Mouse (Mus musculus): ENCODE measurements around the gene Trio. TPM values are rescaled to one million over a fixed set of nuclear protein-coding genes. Genes with fewer than 3 reads are reported as not detected.

The Trio gene
- polyA plus RNA-seq, 1 experiment from 2014 or later: 42.1 TPM

GRCm38 (mm10) chr15:27753923-27754322 is 271.7 kb downstream of the Trio start:
- Histone ChIP-seq H3K27me3 (ENCODE audit: control insufficient read depth, insufficient read depth, low read length) (no peaks in the 10 kb centered on the region), H3K4me2 (replicated peaks; ENCODE audit: low read depth, low read length) (no peak overlapping the region), H3K36me3 (ENCODE audit: control insufficient read depth, insufficient read depth, low read length) (peaks cover 88% of the 10 kb centered on the region), H3K4me3 (ENCODE audit: low read length) (no peak overlapping the region), H3K4me1 (ENCODE audit: control insufficient read depth, insufficient read depth, low read length) (peaks cover 12% of the 10 kb centered on the region), H3K9ac (ENCODE audit: low read depth, low read length) (0 out of 2 replicates have a peak overlapping the region, but pooled peaks have one; percentile 24), H3K9me3 (ENCODE audit: control insufficient read depth, low read length) (no peaks in the 10 kb centered on the region), H3K27ac (ENCODE audit: low read depth, low read length) (no peak overlapping the region)
- WGBS: 67% methylated on average over 5 of the region's 5 CpGs
- ATAC-seq (ENCODE audit: low FRiP score, low TSS enrichment): no peak

- peak; percentile 50; the same call in 1 of the 2 replicates for ATAC-seq (ENCODE audit: low FRiP score, low TSS enrichment)
- Histone ChIP-seq H3K9me3 (ENCODE audit: control insufficient read depth, low read length) (no peaks in the 10 kb centered on the region), H3K9ac (ENCODE audit: low read depth, low read length) (no peak overlapping the region), H3K27ac (ENCODE audit: low read depth, low read length) (peak overlapping the region; percentile 51; the same call in 1 of the 2 replicates), H3K4me2 (replicated peaks; ENCODE audit: low read depth, low read length) (no peak overlapping the region), H3K4me1 (ENCODE audit: control insufficient read depth, insufficient read depth, low read length) (peaks cover 12% of the 10 kb centered on the region), H3K27me3 (ENCODE audit: control insufficient read depth, insufficient read depth, low read length) (no peaks in the 10 kb centered on the region), H3K36me3 (ENCODE audit: control insufficient read depth, insufficient read depth, low read length) (peaks cover 92% of the 10 kb centered on the region), H3K4me3 (ENCODE audit: low read length) (no peak overlapping the region)
- whole genome bisulfite sequencing: 61% methylated on average over 7 of the region's 7 CpGs
These were observed 272.8 kb downstream of the Trio start for GRCm38 (mm10) chr15:27752677-27753342.

DNA sequence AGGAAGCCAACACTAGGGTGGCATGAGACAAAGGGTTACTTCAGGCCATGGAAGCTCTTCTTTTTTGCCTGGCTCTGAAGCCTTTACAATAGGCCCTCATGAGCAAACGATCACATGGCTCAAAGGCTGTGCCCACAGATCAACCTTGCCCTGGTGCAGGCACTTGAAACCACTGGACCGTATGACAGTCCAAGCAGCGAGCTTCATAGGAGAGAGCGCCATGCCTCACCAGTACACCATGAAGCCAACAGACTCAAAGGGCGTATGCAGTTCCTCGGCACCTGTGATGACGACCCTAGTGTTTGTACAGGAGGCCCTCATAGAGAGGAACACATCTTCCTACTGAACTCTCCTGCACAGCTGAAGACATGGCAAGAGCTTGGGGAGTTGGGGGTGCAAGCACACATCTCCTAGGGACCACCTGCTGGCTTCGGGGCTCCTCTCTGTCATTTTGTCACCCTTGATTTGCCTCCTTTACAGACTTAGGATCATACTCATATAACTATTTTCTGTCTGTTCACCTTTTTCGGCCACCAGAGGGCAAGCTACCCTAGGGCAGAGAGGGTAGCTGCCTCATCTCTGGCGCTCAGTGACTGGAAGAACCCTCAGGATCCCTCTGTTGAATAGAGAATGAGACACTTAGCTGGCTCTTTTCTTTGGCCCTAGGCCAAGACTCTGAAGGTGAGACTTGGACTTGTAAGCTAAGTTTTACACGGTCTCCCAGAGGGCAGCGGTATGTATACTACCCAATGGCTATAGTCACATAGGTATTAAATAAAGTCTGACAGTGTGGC is 273.8 kb downstream of the Trio start:
- no peak overlapping the region for H3K9ac ChIP-seq (ENCODE audit: low read depth, low read length)
- 70% methylated on average over 12 of the region's 12 CpGs for WGBS
- peaks cover 12% of the 10 kb centered on the region for H3K4me1 ChIP-seq (ENCODE audit: control insufficient read depth, insufficient read depth, low read length)
- no peaks in the 10 kb centered on the region for H3K9me3 ChIP-seq (ENCODE audit: control insufficient read depth, low read length)
- H3K4me2 ChIP-seq (replicated peaks; ENCODE audit: low read depth, low read length): no peak overlapping the region
- no peak overlapping the region for H3K27ac ChIP-seq (ENCODE audit: low read depth, low read length)
- ATAC-seq (ENCODE audit: low FRiP score, low TSS enrichment): peak; percentile 37; the same call in 1 of the 2 replicates
- no peak overlapping the region for H3K4me3 ChIP-seq (ENCODE audit: low read length)
- H3K27me3 ChIP-seq (ENCODE audit: control insufficient read depth, insufficient read depth, low read length): no peaks in the 10 kb centered on the region
- H3K36me3 ChIP-seq (ENCODE audit: control insufficient read depth, insufficient read depth, low read length): peaks cover 91% of the 10 kb centered on the region

DNA sequence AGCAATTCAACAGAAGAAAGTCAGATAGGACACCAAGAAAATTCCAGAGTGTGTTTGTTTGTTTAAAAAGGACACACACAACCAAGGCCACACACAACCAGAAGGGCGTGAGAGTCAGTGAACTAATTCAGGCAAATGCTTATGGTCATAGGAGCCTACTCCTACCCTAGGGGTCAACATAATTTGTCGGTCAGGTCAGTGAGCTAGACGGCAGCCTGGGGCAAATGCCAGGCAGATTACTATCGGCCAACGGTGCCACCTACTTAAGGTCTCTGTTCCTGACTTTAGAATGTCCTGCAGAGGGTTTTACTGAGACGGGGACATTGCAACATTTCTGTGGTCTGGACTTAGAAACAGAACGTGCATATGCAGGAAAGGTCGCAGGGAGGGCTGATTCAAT is 276.9 kb downstream of the Trio start:
- no peak for ATAC-seq (ENCODE audit: low FRiP score, low TSS enrichment)
- WGBS: 85% methylated on average over 8 of the region's 8 CpGs
- Histone ChIP-seq H3K36me3 (ENCODE audit: control insufficient read depth, insufficient read depth, low read length) (peaks cover 88% of the 10 kb centered on the region), H3K9me3 (ENCODE audit: control insufficient read depth, low read length) (no peaks in the 10 kb centered on the region), H3K4me1 (ENCODE audit: control insufficient read depth, insufficient read depth, low read length) (peaks cover 8% of the 10 kb centered on the region), H3K27me3 (ENCODE audit: control insufficient read depth, insufficient read depth, low read length) (no peaks in the 10 kb centered on the region), H3K4me2 (replicated peaks; ENCODE audit: low read depth, low read length) (no peak overlapping the region), H3K27ac (ENCODE audit: low read depth, low read length) (no peak overlapping the region), H3K4me3 (ENCODE audit: low read length) (no peak overlapping the region), H3K9ac (ENCODE audit: low read depth, low read length) (no peak overlapping the region)

DNA sequence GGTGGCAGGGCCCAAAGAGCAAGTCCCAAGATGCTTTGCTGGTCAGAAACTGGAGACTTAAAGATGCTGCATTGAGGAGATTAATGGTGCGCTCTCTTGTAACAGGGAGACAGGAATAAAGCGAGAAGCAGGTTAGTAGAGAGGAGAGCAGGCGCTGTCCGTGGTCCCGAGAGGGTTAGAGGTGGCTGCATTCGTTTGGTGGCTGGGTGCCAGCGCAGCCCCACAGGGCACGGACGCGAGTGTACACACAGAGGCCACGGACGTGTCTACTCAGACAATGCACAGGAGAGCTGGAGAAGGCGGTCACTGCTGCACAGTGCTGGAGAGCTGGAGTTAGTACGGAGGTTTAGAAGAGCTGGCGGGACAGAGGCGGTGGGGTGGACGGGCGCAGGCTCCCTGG is 278.1 kb downstream of the Trio start:
- ATAC-seq (ENCODE audit: low FRiP score, low TSS enrichment): no peak
- H3K4me1 ChIP-seq (ENCODE audit: control insufficient read depth, insufficient read depth, low read length): no peaks in the 10 kb centered on the region
- no peak overlapping the region for H3K9ac ChIP-seq (ENCODE audit: low read depth, low read length)
- H3K27ac ChIP-seq (ENCODE audit: low read depth, low read length): no peak overlapping the region
- H3K36me3 ChIP-seq (ENCODE audit: control insufficient read depth, insufficient read depth, low read length): peaks cover 92% of the 10 kb centered on the region
- 90% methylated on average over 18 of the region's 18 CpGs for WGBS
- H3K4me3 ChIP-seq (ENCODE audit: low read length): no peak overlapping the region
- H3K4me2 ChIP-seq (replicated peaks; ENCODE audit: low read depth, low read length): no peak overlapping the region
- H3K27me3 ChIP-seq (ENCODE audit: control insufficient read depth, insufficient read depth, low read length): no peaks in the 10 kb centered on the region
- H3K9me3 ChIP-seq (ENCODE audit: control insufficient read depth, low read length): no peaks in the 10 kb centered on the region

GRCm38 (mm10) chr15:27744995-27745394 is 280.7 kb downstream of the Trio start:
- Histone ChIP-seq H3K27ac (ENCODE audit: low read depth, low read length) (no peak overlapping the region), H3K9me3 (ENCODE audit: control insufficient read depth, low read length) (no peaks in the 10 kb centered on the region), H3K4me2 (replicated peaks; ENCODE audit: low read depth, low read length) (no peak overlapping the region), H3K9ac (ENCODE audit: low read depth, low read length) (no peak overlapping the region), H3K4me1 (ENCODE audit: control insufficient read depth, insufficient read depth, low read length) (no peaks in the 10 kb centered on the region), H3K4me3 (ENCODE audit: low read length) (no peak overlapping the region), H3K27me3 (ENCODE audit: control insufficient read depth, insufficient read depth, low read length) (no peaks in the 10 kb centered on the region), H3K36me3 (ENCODE audit: control insufficient read depth, insufficient read depth, low read length) (peaks cover 89% of the 10 kb centered on the region)
- no peak for ATAC-seq (ENCODE audit: low FRiP score, low TSS enrichment)
- 85% methylated on average over 5 of the region's 5 CpGs for WGBS

- Histone ChIP-seq H3K9ac (ENCODE audit: low read depth, low read length) (no peak overlapping the region), H3K4me3 (ENCODE audit: low read length) (no peak overlapping the region), H3K27me3 (ENCODE audit: control insufficient read depth, insufficient read depth, low read length) (no peaks in the 10 kb centered on the region), H3K27ac (ENCODE audit: low read depth, low read length) (no peak overlapping the region), H3K9me3 (ENCODE audit: control insufficient read depth, low read length) (no peaks in the 10 kb centered on the region), H3K36me3 (ENCODE audit: control insufficient read depth, insufficient read depth, low read length) (peaks cover 75% of the 10 kb centered on the region), H3K4me2 (replicated peaks; ENCODE audit: low read depth, low read length) (no peak overlapping the region), H3K4me1 (ENCODE audit: control insufficient read depth, insufficient read depth, low read length) (no peaks in the 10 kb centered on the region)
- 92% methylated on average over 7 of the region's 7 CpGs for WGBS
- ATAC-seq (ENCODE audit: low FRiP score, low TSS enrichment): no peak
These were observed 285.6 kb downstream of the Trio start for GRCm38 (mm10) chr15:27740080-27740479.

- Histone ChIP-seq H3K9me3 (ENCODE audit: control insufficient read depth, low read length) (no peaks in the 10 kb centered on the region), H3K4me1 (ENCODE audit: control insufficient read depth, insufficient read depth, low read length) (no peaks in the 10 kb centered on the region), H3K27me3 (ENCODE audit: control insufficient read depth, insufficient read depth, low read length) (no peaks in the 10 kb centered on the region), H3K9ac (ENCODE audit: low read depth, low read length) (no peak overlapping the region), H3K4me3 (ENCODE audit: low read length) (no peak overlapping the region), H3K4me2 (replicated peaks; ENCODE audit: low read depth, low read length) (no peak overlapping the region), H3K36me3 (ENCODE audit: control insufficient read depth, insufficient read depth, low read length) (peaks cover 52% of the 10 kb centered on the region), H3K27ac (ENCODE audit: low read depth, low read length) (no peak overlapping the region)
- no peak for ATAC-seq (ENCODE audit: low FRiP score, low TSS enrichment)
- 91% methylated on average over 4 of the region's 4 CpGs for WGBS
These were observed 293.8 kb downstream of the Trio start for GRCm38 (mm10) chr15:27731818-27732217.

DNA sequence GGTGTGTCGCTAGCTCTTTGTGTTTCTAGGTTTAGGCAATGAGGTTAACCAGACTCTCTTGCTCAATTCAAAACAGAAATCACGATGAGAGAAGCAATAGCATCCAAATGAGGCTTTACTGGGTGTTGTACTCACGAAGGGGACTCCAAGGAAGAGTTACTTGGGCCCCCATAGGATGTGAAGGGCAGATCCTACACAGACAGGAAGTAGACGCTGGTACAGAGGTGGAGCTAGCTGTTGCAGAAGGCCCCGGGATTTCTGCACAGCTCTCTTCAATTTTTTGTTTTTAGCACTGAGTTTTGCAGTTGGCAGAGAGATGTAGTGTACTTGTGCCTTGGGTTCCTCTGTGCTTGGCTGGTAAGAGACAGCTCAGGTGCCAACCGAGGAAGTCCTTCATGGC is 299.4 kb downstream of the Trio start:
- no peak for ATAC-seq (ENCODE audit: low FRiP score, low TSS enrichment)
- H3K27ac ChIP-seq (ENCODE audit: low read depth, low read length): no peak overlapping the region
- H3K9me3 ChIP-seq (ENCODE audit: control insufficient read depth, low read length): no peaks in the 10 kb centered on the region
- H3K36me3 ChIP-seq (ENCODE audit: control insufficient read depth, insufficient read depth, low read length): peaks cover 3% of the 10 kb centered on the region; the same call in 1 of the 2 replicates
- no peak overlapping the region for H3K4me3 ChIP-seq (ENCODE audit: low read length)
- no peak overlapping the region for H3K4me2 ChIP-seq (replicated peaks; ENCODE audit: low read depth, low read length)
- H3K27me3 ChIP-seq (ENCODE audit: control insufficient read depth, insufficient read depth, low read length): no peaks in the 10 kb centered on the region
- H3K4me1 ChIP-seq (ENCODE audit: control insufficient read depth, insufficient read depth, low read length): peaks cover 8% of the 10 kb centered on the region; the same call in 1 of the 2 replicates
- WGBS: 80% methylated on average over 6 of the region's 6 CpGs
- H3K9ac ChIP-seq (ENCODE audit: low read depth, low read length): no peak overlapping the region

All from kidney, embryonic 14.5 days (tissue).